8 mouse cellular contexts compared by ENCODE assay signal in genomic region chr6:85187340-85188211, GRCm38 (mm10). TPM values are rescaled to one million over a fixed set of nuclear protein-coding genes. Genes with fewer than 3 reads are reported as not detected.
DNase-seq lines count a peak whose midpoint lies in the region; ATAC-seq and TF ChIP-seq lines count a peak whose summit lies in the region.

Emx1 (plus strand) TSS chr6:85187438.

- H3K4me2 ChIP-seq in heart, embryonic 16.5 days (ENCODE audit: low read depth, low read length): peak within 1 kb of the TSS; percentile 68
- peak within 1 kb of the TSS; percentile 50 for H3K4me2 ChIP-seq in liver, embryonic 16.5 days (ENCODE audit: low read depth, low read length)

- no peaks in the 10 kb centered on the region for H3K36me3 ChIP-seq in heart, embryonic 16.5 days (ENCODE audit: control insufficient read depth, insufficient read depth)
- no peaks in the 10 kb centered on the region for H3K36me3 ChIP-seq in liver, embryonic 16.5 days (ENCODE audit: control insufficient read depth, insufficient read depth)

- 1% methylated on average over 75 of the region's 81 CpGs for WGBS in heart, embryonic 16.5 days
- WGBS in liver, embryonic 16.5 days (ENCODE audit: insufficient replicate concordance): under 1% methylated on average over 73 of the region's 81 CpGs
- under 1% methylated on average over 79 of the region's 81 CpGs for WGBS in olfactory bulb, adult 2 months

- H3K27me3 ChIP-seq in heart, embryonic 16.5 days (ENCODE audit: control insufficient read depth, insufficient read depth, low read length): peaks cover 80% of the 10 kb centered on the region
- H3K27me3 ChIP-seq in liver, embryonic 16.5 days (ENCODE audit: control insufficient read depth, insufficient read depth, low read depth, low read length): peaks cover 82% of the 10 kb centered on the region

- no peaks in the 10 kb centered on the region for H3K9me3 ChIP-seq in heart, embryonic 16.5 days (replicated peaks; ENCODE audit: control insufficient read depth, low read length)
- H3K9me3 ChIP-seq in liver, embryonic 16.5 days (replicated peaks; ENCODE audit: control insufficient read depth, low read length): no peaks in the 10 kb centered on the region

- peak; percentile 30 for DNase-seq in Muller cell, postnatal 12 days (ENCODE audit: inconsistent ontology term)
- DNase-seq in brain, adult 2 months (ENCODE audit: low read depth, low spot score): peak; percentile 64
- DNase-seq in kidney, postnatal 4 days: peak; percentile 78 to 89
- no peak for DNase-seq in c-Kit-positive CD71-positive TER-119-positive erythroid progenitor cells, embryonic 14.5 days (ENCODE audit: low spot score)
- DNase-seq in ovary, postnatal 14 days (ENCODE audit: low spot score): no peak

- peak; percentile 37; the same call in 1 of the 2 replicates for ATAC-seq in heart, embryonic 16.5 days (replicated peaks; ENCODE audit: extremely low read depth, insufficient read depth, low FRiP score)
- ATAC-seq in liver, embryonic 16.5 days (ENCODE audit: low read depth): peak; percentile 50; the same call in 1 of the 2 replicates

- no peak within 1 kb of the TSS for H3K27ac ChIP-seq in heart, embryonic 16.5 days (ENCODE audit: low read length)
- no peak within 1 kb of the TSS for H3K27ac ChIP-seq in liver, embryonic 16.5 days (ENCODE audit: low read length)
- H3K27ac ChIP-seq in olfactory bulb, adult 2 months (ENCODE audit: insufficient read depth, low read depth, low read length): no peak within 1 kb of the TSS

- no peak for TF ChIP-seq POLR2A in olfactory bulb, adult 2 months (IDR thresholded peaks at IDR 0.05; ENCODE audit: insufficient read depth, low read depth, low read length)

- H3K4me1 ChIP-seq in heart, embryonic 16.5 days (ENCODE audit: control insufficient read depth, insufficient read depth, low read length): peaks cover 16% of the 10 kb centered on the region
- H3K4me1 ChIP-seq in liver, embryonic 16.5 days (ENCODE audit: control insufficient read depth, low read depth, low read length): no peaks in the 10 kb centered on the region; the same call in 1 of the 2 replicates
- peaks cover 31% of the 10 kb centered on the region for H3K4me1 ChIP-seq in olfactory bulb, adult 2 months (ENCODE audit: control insufficient read depth, insufficient read depth, low read length)

- H3K9ac ChIP-seq in heart, embryonic 16.5 days (ENCODE audit: low read length): no peak within 1 kb of the TSS
- no peak within 1 kb of the TSS for H3K9ac ChIP-seq in liver, embryonic 16.5 days (ENCODE audit: low read depth, low read length)

- H3K4me3 ChIP-seq in heart, embryonic 16.5 days (ENCODE audit: low read length): peak within 1 kb of the TSS; percentile 47
- H3K4me3 ChIP-seq in liver, embryonic 16.5 days (ENCODE audit: low read depth, low read length): peak within 1 kb of the TSS; percentile 36
- H3K4me3 ChIP-seq in olfactory bulb, adult 2 months (ENCODE audit: insufficient read depth, low read depth, low read length): peak within 1 kb of the TSS; percentile 28

- TF ChIP-seq CTCF in olfactory bulb, adult 2 months (IDR thresholded peaks at IDR 0.05; ENCODE audit: insufficient read depth, low read depth, low read length): no peak

RNA-seq across cellular contexts. Expression of gene Emx1, which starts in this region (rescaled TPM):
- polyA plus RNA-seq in heart, embryonic 16.5 days (2015; fragmentation: Nextera tagmentation; extraction: Ambion mirVana): not detected in 2 replicates
- not detected in 2 replicates for polyA plus RNA-seq in liver, embryonic 16.5 days (2015; fragmentation: Nextera tagmentation; extraction: Ambion mirVana)
- not detected in 2 replicates for polyA plus RNA-seq in olfactory bulb, adult 2 months (2012; ENCODE audit: insufficient read depth, insufficient read length, low replicate concordance, missing spikeins)

Comparison
In these comparisons a context has a peak if more than half of its experiments do, and no peak if none do; other contexts are left out.
1. Peak in ATAC-seq, H3K4me3 ChIP-seq and H3K4me2 ChIP-seq in heart, embryonic 16.5 days; RNA of the gene not detected or under 1 TPM.
2. Peak in ATAC-seq, H3K4me3 ChIP-seq and H3K4me2 ChIP-seq in liver, embryonic 16.5 days; RNA of the gene not detected or under 1 TPM.
3. DNase-seq: peak in Muller cell, postnatal 12 days (single experiment), brain, adult 2 months (single experiment) and kidney, postnatal 4 days (2 of 2); none in c-Kit-positive CD71-positive TER-119-positive erythroid progenitor cells, embryonic 14.5 days (single experiment) and ovary, postnatal 14 days (single experiment).
4. Peak in every context shown above with its lines, with median percentiles within 50 percentile points of each other: H3K4me3 ChIP-seq.